Mouse (Mus musculus) bone marrow, adult 2 months (tissue): Measurements from ENCODE around the gene 9430097D07Rik.

Experiments used
- CTCF ChIP-seq: fragments of 200-500 bp; IDR thresholded peaks from 2 replicates; pipeline ENCODE4 v1.5.1; 2011; ENCODE audit warnings: low read length, control low read depth; ENCODE audit not compliant: control insufficient read depth, insufficient read depth
- POLR2A ChIP-seq: fragments of 200-500 bp; IDR thresholded peaks from 2 replicates; pipeline ENCODE4 v1.6.1; 2011; ENCODE audit warnings: low read depth, mild to moderate bottlenecking, control low read depth, low read length, borderline replicate concordance; ENCODE audit not compliant: control insufficient read depth

DNA sequence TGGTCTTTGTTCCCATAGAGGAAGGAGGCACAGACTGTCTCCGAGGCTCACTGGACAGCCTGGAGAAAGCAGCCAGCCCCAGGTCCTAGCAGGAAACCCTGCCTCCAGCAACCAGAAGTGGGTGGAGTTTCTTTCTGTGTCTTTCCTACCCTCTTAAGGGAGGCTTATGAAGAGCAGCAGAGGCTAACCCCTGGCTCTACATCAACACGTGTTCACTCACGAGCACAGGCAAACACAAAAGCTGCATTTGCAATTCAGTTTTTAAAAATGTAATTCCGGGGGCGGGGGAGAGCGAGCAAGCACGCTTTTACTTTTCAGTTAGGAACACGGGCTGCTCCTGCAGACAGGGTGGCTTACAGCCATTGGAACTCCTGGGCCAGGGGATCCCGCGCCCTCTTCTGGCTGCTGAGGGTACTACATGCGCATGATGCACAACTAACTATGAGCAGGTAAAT is 27.1 kb upstream of the 9430097D07Rik start:
- TF ChIP-seq POLR2A, result no peak
- peak; percentile 93 for TF ChIP-seq CTCF
